In genomic region chr7:113076243-113076642, GRCm38 (mm10) we compare ENCODE assay signal across 11 mouse cellular contexts.
"Had no signal": no experiment of that assay in that cellular context is flagged by ENCODE, and none has a peak within 500 bp of the region (broad histone marks: within the 10 kb centered on the region; RNA-seq: fewer than 3 reads in every experiment).

No protein-coding gene starts in this region.

- H3K27me3 ChIP-seq: limb, embryonic 13.5 days; midbrain, embryonic 13.5 days had no signal

- H3K4me2 ChIP-seq: limb, embryonic 13.5 days; midbrain, embryonic 13.5 days had no signal

- H3K27ac ChIP-seq: limb, embryonic 13.5 days; liver, embryonic 14.5 days; midbrain, embryonic 13.5 days had no signal

- ATAC-seq: lung, postnatal 0 days; midbrain, embryonic 13.5 days had no signal

- DNase-seq: kidney, postnatal 14 days; left cerebral cortex, postnatal 4 days; lung, adult 2 months; lung, postnatal 36 days; right cerebral cortex, adult 18-20 months; right cerebral cortex, postnatal 25 days; thymus, postnatal 36 days had no signal

- H3K4me3 ChIP-seq: limb, embryonic 13.5 days; midbrain, embryonic 13.5 days had no signal

- H3K9me3 ChIP-seq: limb, embryonic 13.5 days; midbrain, embryonic 13.5 days had no signal

- H3K36me3 ChIP-seq: limb, embryonic 13.5 days; midbrain, embryonic 13.5 days had no signal

- H3K9ac ChIP-seq: limb, embryonic 13.5 days; liver, embryonic 14.5 days; midbrain, embryonic 13.5 days had no signal
